Comparison of ENCODE assay signal across 19 mouse cellular contexts in genomic region chr8:82244076-82244475, GRCm38 (mm10).
DNase-seq lines count a peak whose midpoint lies in the region; TF ChIP-seq lines count a peak whose summit lies in the region.
"Had no signal": no experiment of that assay in that cellular context is flagged by ENCODE, and none has a peak within 500 bp of the region (broad histone marks: within the 10 kb centered on the region; RNA-seq: fewer than 3 reads in every experiment).

No protein-coding gene starts in this region.

- WGBS in kidney, adult 2 months, result 34% methylated on average over 2 of the region's 2 CpGs

- peak overlapping the region; percentile 94 for H3K27ac ChIP-seq in kidney, adult 2 months (ENCODE audit: insufficient read depth, low read depth, low read length)
- H3K27ac ChIP-seq: embryonic facial prominence, embryonic 15.5 days; forebrain, embryonic 15.5 days; heart, adult 2 months; hindbrain, embryonic 10.5 days; hindbrain, embryonic 14.5 days had no signal

- H3K4me1 ChIP-seq in kidney, adult 2 months (ENCODE audit: control insufficient read depth, insufficient read depth, low read length), result peaks cover 4% of the 10 kb centered on the region; the same call in 1 of the 2 replicates
- H3K4me1 ChIP-seq: embryonic facial prominence, embryonic 15.5 days; forebrain, embryonic 15.5 days; hindbrain, embryonic 10.5 days had no signal

- peak; percentile 71 for DNase-seq in kidney, adult 2 months
- DNase-seq in kidney, postnatal 4 days, result no peak
- peak; percentile 45 to 46 for DNase-seq in kidney, adult 8-10 months
- DNase-seq in kidney, postnatal 14 days, result peak; percentile 35
- no peak for DNase-seq in frontal cortex, postnatal 10 days (ENCODE audit: low spot score in 2 of 2)
- no peak for DNase-seq in cerebellum, postnatal 25 days
- DNase-seq: adrenal gland, postnatal 25 days; cerebellum, adult 2 months; cerebellum, postnatal 10 days; embryo, embryonic 11 days; gastrocnemius, postnatal 10 days; heart, adult 2 months had no signal

- H3K4me3 ChIP-seq in kidney, adult 2 months (ENCODE audit: insufficient read depth, low read depth, low read length), result no peak overlapping the region
- H3K4me3 ChIP-seq: embryonic facial prominence, embryonic 15.5 days; erythroblast, embryonic 14.5 days; forebrain, embryonic 15.5 days; heart, adult 2 months; hindbrain, embryonic 10.5 days had no signal

- H3K36me3 ChIP-seq in kidney, adult 2 months (ENCODE audit: control insufficient read depth, insufficient read depth, low read length), result no peaks in the 10 kb centered on the region
- H3K36me3 ChIP-seq: embryonic facial prominence, embryonic 15.5 days; forebrain, embryonic 15.5 days; hindbrain, embryonic 10.5 days had no signal

- no peak for TF ChIP-seq CTCF in kidney, adult 2 months (conservative IDR thresholded peaks at IDR 0.05; ENCODE audit: insufficient read depth, insufficient read length, low read depth, low read length)

- no peaks in the 10 kb centered on the region for H3K27me3 ChIP-seq in kidney, adult 2 months (replicated peaks; ENCODE audit: control insufficient read depth, insufficient read depth, low read length)
- H3K27me3 ChIP-seq: CH12.LX; embryonic facial prominence, embryonic 15.5 days; forebrain, embryonic 15.5 days; Patski had no signal

- TF ChIP-seq POLR2A in kidney, adult 2 months (IDR thresholded peaks at IDR 0.05; ENCODE audit: low read depth, low read length), result no peak

Comparison
In these comparisons a context has a peak if more than half of its experiments do, and no peak if none do; other contexts are left out.
1. DNase-seq: peak in kidney, adult 2 months (single experiment), kidney, adult 8-10 months (2 of 2) and kidney, postnatal 14 days (single experiment); none in kidney, postnatal 4 days (0 of 2), frontal cortex, postnatal 10 days (0 of 2) and cerebellum, postnatal 25 days (0 of 2).